Mouse (Mus musculus) G1E (cell line): ENCODE results near the gene Creb3l4. TPM values are rescaled to one million over a fixed set of nuclear protein-coding genes. Genes with fewer than 3 reads are reported as not detected.
A peak's percentile ranks its signal among the peaks of the same experiment; 100 is the strongest.

ENCODE experiments used
- ATAC-seq: 2 replicates; pipeline ENCODE4 v1.8.0; 2016; ENCODE audit warnings: mild to moderate bottlenecking; ENCODE audit not compliant: insufficient number of reproducible peaks, poor library complexity, low FRiP score, severe bottlenecking; ENCODE audit errors: extremely low read depth
- DNase-seq: peaks from one replicate; pipeline ENCODE4 v3.0.0; 2012; ENCODE audit warnings: low spot score
- H3K27me3 ChIP-seq: 2 replicates; pipeline ENCODE4 v1.6.1; 2012; ENCODE audit warnings: mild to moderate bottlenecking, low read length, inconsistent platforms; ENCODE audit not compliant: insufficient read depth
- H3K36me3 ChIP-seq: replicated peaks from 2 replicates; pipeline ENCODE3; 2012; ENCODE audit warnings: mild to moderate bottlenecking, inconsistent platforms
- H3K4me1 ChIP-seq: 2 replicates; pipeline ENCODE4 v1.6.1; 2012; ENCODE audit warnings: low read depth, low read length, inconsistent platforms, mixed read lengths; ENCODE audit not compliant: insufficient read depth
- H3K4me3 ChIP-seq: 2 replicates; pipeline ENCODE4 v1.5.1; 2012; ENCODE audit warnings: low read depth, mild to moderate bottlenecking, inconsistent platforms, low read length, moderate library complexity, mixed read lengths
- H3K9me3 ChIP-seq: replicated peaks from 2 replicates; pipeline ENCODE4 v1.6.1; 2012; ENCODE audit warnings: inconsistent platforms
- CTCF ChIP-seq: IDR thresholded peaks from 2 replicates; pipeline ENCODE4 v1.5.1; 2012; ENCODE audit warnings: low read depth, low read length, inconsistent platforms, mixed read lengths
- GATA1 ChIP-seq: IDR thresholded peaks from 2 replicates; pipeline ENCODE4 v1.6.1; 2012; ENCODE audit warnings: borderline replicate concordance, low read length, inconsistent platforms, mixed read lengths
- GATA2 ChIP-seq: IDR thresholded peaks from 2 replicates; pipeline ENCODE4 v1.6.1; 2012; ENCODE audit warnings: low read depth, low read length, inconsistent platforms, borderline replicate concordance
- POLR2AphosphoS5 ChIP-seq: IDR thresholded peaks from 2 replicates; pipeline ENCODE4 v1.6.1; 2012; ENCODE audit warnings: low read depth, low read length, inconsistent platforms; ENCODE audit not compliant: insufficient replicate concordance
- TAL1 ChIP-seq: conservative IDR thresholded peaks from 2 replicates; pipeline ENCODE4 v1.6.1; 2012; ENCODE audit warnings: low read depth, low read length, inconsistent platforms, mixed read lengths
- polyA plus RNA-seq: library from polyadenylated mRNA; stranded (reverse); fragments of >175 nt; gene quantifications from 2 replicates; pipeline ENCODE4 v1.2.3, GENCODE M21; 2012
- total RNA-seq, 2 experiments: library from RNA; stranded (forward) in 1 of 2; stranded (reverse) in 1 of 2; fragments of 200-1000 nt in 1 of 2; fragments of >200 nt in 1 of 2; fragmentation: Nextera tagmentation in 1 of 2; gene quantifications; 2 replicates each; pipeline ENCODE4 v1.2.3; 2014 to 2017

Gene Creb3l4
- total and polyA plus RNA-seq, 3 experiments: 0.16 TPM; not detected in 2

GRCm38 (mm10) chr3:90273855-90274254, 30.5 kb upstream of the Creb3l4 start:
- no peak for DNase-seq
- peaks cover 15% of the 10 kb centered on the region for H3K4me1 ChIP-seq
- TF ChIP-seq GATA1 (no peak), GATA2 (no peak), TAL1 (no peak), POLR2AphosphoS5 (no peak), CTCF (no peak)
- no peaks in the 10 kb centered on the region; the same call in 1 of the 2 replicates for H3K27me3 ChIP-seq
- no peaks in the 10 kb centered on the region for H3K9me3 ChIP-seq
- ATAC-seq: no peak
- peaks cover 97% of the 10 kb centered on the region for H3K36me3 ChIP-seq
- H3K4me3 ChIP-seq: no peak overlapping the region

- DNase-seq (no peak), ATAC-seq (no peak)
- H3K4me3 ChIP-seq: no peak overlapping the region
- peaks cover 97% of the 10 kb centered on the region for H3K36me3 ChIP-seq
- peaks cover 32% of the 10 kb centered on the region for H3K4me1 ChIP-seq
- no peaks in the 10 kb centered on the region; the same call in 1 of the 2 replicates for H3K27me3 ChIP-seq
- TF ChIP-seq CTCF: no peak
- TF ChIP-seq GATA1: no peak
- TF ChIP-seq TAL1: no peak
- no peak for TF ChIP-seq POLR2AphosphoS5
- no peak for TF ChIP-seq GATA2
- no peaks in the 10 kb centered on the region for H3K9me3 ChIP-seq
Measured at GRCm38 (mm10) chr3:90272170-90272569, 28.9 kb upstream of the Creb3l4 start.

GRCm38 (mm10) chr3:90270784-90271183, 27.5 kb upstream of the Creb3l4 start:
- Histone ChIP-seq H3K4me3 (no peak overlapping the region), H3K9me3 (no peaks in the 10 kb centered on the region), H3K36me3 (peaks cover 84% of the 10 kb centered on the region), H3K4me1 (peaks cover 45% of the 10 kb centered on the region), H3K27me3 (no peaks in the 10 kb centered on the region; the same call in 1 of the 2 replicates)
- no peak for ATAC-seq
- no peak for DNase-seq
- no peak for TF ChIP-seq TAL1
- no peak for TF ChIP-seq POLR2AphosphoS5
- TF ChIP-seq GATA1: no peak
- no peak for TF ChIP-seq GATA2
- no peak for TF ChIP-seq CTCF

- DNase-seq (no peak), ATAC-seq (no peak)
- Histone ChIP-seq H3K9me3 (no peaks in the 10 kb centered on the region), H3K27me3 (no peaks in the 10 kb centered on the region; the same call in 1 of the 2 replicates), H3K36me3 (peaks cover 74% of the 10 kb centered on the region), H3K4me3 (no peak overlapping the region), H3K4me1 (peaks cover 51% of the 10 kb centered on the region)
- no peak for TF ChIP-seq POLR2AphosphoS5
- TF ChIP-seq TAL1: no peak
- TF ChIP-seq GATA2: no peak
- TF ChIP-seq CTCF: no peak
- no peak for TF ChIP-seq GATA1
Measured at GRCm38 (mm10) chr3:90268971-90269370, 25.7 kb upstream of the Creb3l4 start.

- Histone ChIP-seq H3K36me3 (peaks cover 74% of the 10 kb centered on the region), H3K27me3 (no peaks in the 10 kb centered on the region), H3K4me3 (peak overlapping the region; percentile 46; the same call in 1 of the 2 replicates), H3K4me1 (peaks cover 58% of the 10 kb centered on the region), H3K9me3 (no peaks in the 10 kb centered on the region)
- no peak for DNase-seq
- no peak for ATAC-seq
- TF ChIP-seq GATA1 (no peak), TAL1 (no peak)
Measured at GRCm38 (mm10) chr3:90268190-90268589, 24.9 kb upstream of the Creb3l4 start.

- H3K27me3 ChIP-seq: no peaks in the 10 kb centered on the region
- H3K9me3 ChIP-seq: no peaks in the 10 kb centered on the region
- peaks cover 58% of the 10 kb centered on the region for H3K4me1 ChIP-seq
- peak overlapping the region; percentile 80 for H3K4me3 ChIP-seq
- ATAC-seq (no peak), DNase-seq (no peak)
- H3K36me3 ChIP-seq: peaks cover 74% of the 10 kb centered on the region
- TF ChIP-seq CTCF: no peak
- no peak for TF ChIP-seq TAL1
- no peak for TF ChIP-seq POLR2AphosphoS5
- TF ChIP-seq GATA2: no peak
- TF ChIP-seq GATA1: no peak
Measured at GRCm38 (mm10) chr3:90266901-90267775, 23.8 kb upstream of the Creb3l4 start.
